Mouse (Mus musculus): ENCODE data around the gene 1700069L16Rik. TPM values are rescaled to one million over a fixed set of nuclear protein-coding genes. Genes with fewer than 3 reads are reported as not detected.
A peak's percentile ranks its signal among the peaks of the same experiment; 100 is the strongest.

Gene 1700069L16Rik
- polyA plus RNA-seq, 1 experiment from 2014 or later: not detected

DNA sequence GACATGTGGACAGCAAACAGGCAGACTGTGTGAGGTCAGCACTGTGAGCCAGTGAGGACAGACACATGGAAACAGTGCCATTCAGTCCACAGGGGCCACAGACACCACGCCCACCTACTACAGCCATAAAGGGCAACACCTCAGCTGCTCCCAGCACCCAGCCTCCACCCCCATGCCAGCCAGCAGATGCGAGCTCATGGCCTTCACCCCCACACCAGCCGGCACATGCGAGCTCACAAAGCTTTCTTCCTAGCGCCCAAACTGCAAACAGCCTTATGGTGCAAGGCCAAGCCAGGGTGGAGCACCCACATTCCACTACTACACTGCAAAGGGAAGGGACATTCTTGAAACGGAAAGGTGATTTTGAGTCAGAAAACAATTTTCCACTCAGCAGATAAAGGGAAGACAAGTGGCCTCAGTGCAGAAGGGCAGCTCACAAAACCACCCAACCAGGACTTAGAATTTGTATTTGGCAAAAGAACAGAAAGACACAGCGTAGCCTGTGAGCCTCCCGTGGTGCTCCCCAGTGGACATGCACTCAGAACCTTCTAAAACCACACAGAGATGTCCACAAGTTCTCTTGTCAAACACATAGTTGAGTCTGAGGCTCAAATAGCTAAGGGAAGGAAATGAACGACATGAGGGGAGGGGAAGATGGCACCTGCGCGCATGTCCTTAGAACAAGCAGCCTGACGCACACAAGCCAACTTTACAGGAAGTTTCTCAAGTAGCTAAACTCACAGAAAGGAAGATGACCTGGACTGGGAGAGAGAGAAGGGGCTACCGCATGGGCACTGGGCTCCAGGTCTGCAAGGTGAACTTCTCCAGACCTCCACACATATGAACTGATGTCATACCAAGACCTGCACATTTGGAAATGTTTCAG lies 41.3 kb upstream of the 1700069L16Rik start:
- no peaks in the 10 kb centered on the region for H3K9me3 ChIP-seq (replicated peaks; ENCODE audit: low read length)
- H3K36me3 ChIP-seq (ENCODE audit: insufficient read depth, low read length): peaks cover 26% of the 10 kb centered on the region; the same call in 1 of the 2 replicates
- H3K27ac ChIP-seq: no peak overlapping the region
- WGBS: 79% methylated on average over 13 of the region's 13 CpGs
- no peak for DNase-seq (ENCODE audit: low spot score)
- peaks cover 9% of the 10 kb centered on the region; the same call in 1 of the 2 replicates for H3K4me1 ChIP-seq (replicated peaks; ENCODE audit: insufficient read depth, low read length)
- ATAC-seq (replicated peaks; ENCODE audit: low FRiP score, low read depth): no peak
- H3K4me3 ChIP-seq (replicated peaks; ENCODE audit: low read depth, low read length): no peak overlapping the region
- no peaks in the 10 kb centered on the region for H3K27me3 ChIP-seq (ENCODE audit: insufficient read depth, low read length)
- H3K4me2 ChIP-seq (ENCODE audit: low read length): no peak overlapping the region
- TF ChIP-seq CTCF (IDR thresholded peaks at IDR 0.05; ENCODE audit: low read depth): no peak
- no peak overlapping the region for H3K9ac ChIP-seq (ENCODE audit: low read depth, low read length)

DNA sequence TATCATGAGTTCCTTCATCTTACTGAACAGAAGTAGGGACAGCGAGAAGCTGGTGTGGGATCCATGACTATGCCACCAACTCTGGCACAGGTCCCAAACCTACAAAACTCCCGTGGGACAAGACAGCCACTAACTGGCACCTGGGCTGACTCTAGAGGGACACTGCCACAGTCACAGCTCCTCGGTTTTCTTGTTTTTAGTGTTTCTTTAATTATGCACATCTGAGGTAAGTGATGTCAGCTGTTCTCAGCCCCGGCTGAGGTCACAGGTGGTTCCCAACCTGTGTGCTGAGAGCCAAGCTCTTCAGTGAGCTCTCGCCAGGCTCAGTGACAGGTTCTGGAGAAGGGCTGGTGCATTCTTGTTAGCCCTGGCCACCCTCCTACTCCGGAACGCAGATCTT lies 39.9 kb upstream of the 1700069L16Rik start:
- Histone ChIP-seq H3K36me3 (ENCODE audit: insufficient read depth, low read length) (peaks cover 32% of the 10 kb centered on the region; the same call in 1 of the 2 replicates), H3K27ac (no peak overlapping the region), H3K4me2 (ENCODE audit: low read length) (no peak overlapping the region), H3K9ac (ENCODE audit: low read depth, low read length) (no peak overlapping the region), H3K27me3 (ENCODE audit: insufficient read depth, low read length) (no peaks in the 10 kb centered on the region), H3K4me3 (replicated peaks; ENCODE audit: low read depth, low read length) (no peak overlapping the region), H3K4me1 (replicated peaks; ENCODE audit: insufficient read depth, low read length) (no peaks in the 10 kb centered on the region; the same call in 1 of the 2 replicates), H3K9me3 (replicated peaks; ENCODE audit: low read length) (no peaks in the 10 kb centered on the region)
- WGBS: 90% methylated on average over 7 of the region's 7 CpGs
- DNase-seq (ENCODE audit: low spot score) (no peak), ATAC-seq (replicated peaks; ENCODE audit: low FRiP score, low read depth) (no peak)
- TF ChIP-seq CTCF (IDR thresholded peaks at IDR 0.05; ENCODE audit: low read depth): no peak

DNA sequence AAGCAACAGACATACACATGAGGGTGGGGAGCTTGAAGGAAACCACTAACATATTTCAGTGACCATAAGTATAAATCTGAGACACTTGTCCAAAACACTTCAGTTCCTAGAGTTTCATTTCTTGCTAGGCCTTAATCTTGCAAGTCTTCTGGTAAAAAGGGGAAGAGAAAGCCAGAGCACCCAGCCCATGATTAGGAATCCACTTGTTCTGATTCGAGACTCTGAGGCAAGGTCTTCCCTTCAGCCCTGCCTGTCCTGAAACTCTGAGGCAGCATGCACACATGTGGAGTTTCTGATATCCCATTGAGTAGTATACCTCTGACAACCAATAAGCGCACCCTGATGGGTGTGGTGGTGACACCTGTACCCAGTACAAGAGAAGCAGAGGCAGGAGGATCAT lies 37.0 kb upstream of the 1700069L16Rik start:
- WGBS: 91% methylated on average over 2 of the region's 2 CpGs
- DNase-seq (ENCODE audit: low spot score): no peak

DNA sequence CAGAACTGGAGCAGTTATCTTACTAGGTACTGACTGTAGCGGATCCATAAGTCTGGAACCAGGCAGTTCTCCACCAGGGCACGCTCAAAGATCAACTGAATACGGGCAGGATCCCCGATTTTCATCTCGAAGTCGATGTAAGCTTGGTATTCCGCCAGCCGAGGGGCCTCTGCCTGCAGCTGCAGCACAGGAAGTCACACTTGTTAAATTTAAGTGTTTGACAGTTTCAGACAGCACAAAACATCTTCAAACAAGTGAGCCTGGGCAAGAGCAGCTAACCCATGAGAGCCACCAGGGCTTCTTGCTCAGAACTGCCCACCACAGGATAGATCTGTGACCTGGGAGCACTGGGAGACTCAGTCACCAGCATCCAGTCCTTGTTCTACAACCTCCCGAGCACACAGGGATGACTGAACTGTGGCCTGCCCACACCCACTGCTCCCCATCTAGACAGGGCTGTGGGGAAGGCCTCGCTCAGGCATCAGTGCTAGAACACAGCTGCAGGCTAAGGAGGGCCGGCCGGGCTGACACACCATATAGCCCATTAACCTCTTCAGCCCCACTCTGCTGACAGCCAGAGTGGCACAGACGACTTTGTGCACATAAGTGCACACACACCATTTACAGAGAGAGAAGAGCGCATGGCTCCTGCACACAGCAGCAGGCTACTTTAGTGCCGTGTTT lies 30.9 kb upstream of the 1700069L16Rik start:
- Histone ChIP-seq H3K9ac (ENCODE audit: low read depth, low read length) (no peak overlapping the region), H3K36me3 (ENCODE audit: insufficient read depth, low read length) (peaks cover 89% of the 10 kb centered on the region), H3K27me3 (ENCODE audit: insufficient read depth, low read length) (no peaks in the 10 kb centered on the region), H3K9me3 (replicated peaks; ENCODE audit: low read length) (no peaks in the 10 kb centered on the region), H3K4me3 (replicated peaks; ENCODE audit: low read depth, low read length) (no peak overlapping the region), H3K27ac (no peak overlapping the region), H3K4me2 (ENCODE audit: low read length) (no peak overlapping the region), H3K4me1 (replicated peaks; ENCODE audit: insufficient read depth, low read length) (no peaks in the 10 kb centered on the region)
- DNase-seq (ENCODE audit: low spot score) (no peak), ATAC-seq (replicated peaks; ENCODE audit: low FRiP score, low read depth) (no peak)
- WGBS: 82% methylated on average over 15 of the region's 15 CpGs
- TF ChIP-seq CTCF (IDR thresholded peaks at IDR 0.05; ENCODE audit: low read depth): no peak

More for the DNA sequence above, 37.0 kb upstream of the 1700069L16Rik start:
- H3K27me3 ChIP-seq (ENCODE audit: insufficient read depth, low read length): no peaks in the 10 kb centered on the region
- ATAC-seq (replicated peaks; ENCODE audit: low FRiP score, low read depth): no peak
- no peak overlapping the region for H3K4me3 ChIP-seq (replicated peaks; ENCODE audit: low read depth, low read length)
- no peaks in the 10 kb centered on the region for H3K9me3 ChIP-seq (replicated peaks; ENCODE audit: low read length)
- no peak overlapping the region for H3K27ac ChIP-seq
- H3K4me1 ChIP-seq (replicated peaks; ENCODE audit: insufficient read depth, low read length): no peaks in the 10 kb centered on the region
- H3K36me3 ChIP-seq (ENCODE audit: insufficient read depth, low read length): peaks cover 57% of the 10 kb centered on the region
- H3K9ac ChIP-seq (ENCODE audit: low read depth, low read length): no peak overlapping the region
- TF ChIP-seq CTCF (IDR thresholded peaks at IDR 0.05; ENCODE audit: low read depth): no peak
- H3K4me2 ChIP-seq (ENCODE audit: low read length): no peak overlapping the region

DNA sequence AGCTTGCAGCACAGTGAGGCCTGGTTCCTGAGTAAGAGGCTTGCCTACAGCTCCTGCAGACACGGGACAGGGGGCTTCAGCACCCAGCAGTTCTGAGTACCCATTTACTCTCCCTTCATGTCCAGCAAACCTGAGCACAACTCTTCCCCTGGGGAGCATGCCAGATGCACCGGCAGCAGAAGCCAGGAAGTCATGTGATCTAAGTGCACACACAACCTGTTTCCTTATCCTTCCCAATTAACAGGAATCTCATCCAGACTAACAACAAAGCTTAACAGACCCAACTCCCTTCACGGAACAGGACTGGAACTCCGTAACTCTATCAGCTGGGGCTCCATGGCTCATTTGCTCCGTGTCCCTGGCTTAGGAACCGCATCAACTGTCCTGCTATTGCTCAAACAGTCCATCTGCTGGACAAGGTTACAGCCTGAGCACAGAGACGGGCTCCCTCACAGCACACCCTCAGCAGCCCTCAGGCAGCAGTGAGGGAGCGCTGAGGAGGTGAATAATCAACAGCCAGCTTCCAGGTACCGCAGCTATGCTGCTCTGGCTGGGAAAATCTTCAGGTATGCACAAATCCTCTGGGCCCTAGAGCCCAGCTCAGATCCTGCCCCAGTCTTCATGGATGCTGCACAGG lies 27.1 kb upstream of the 1700069L16Rik start:
- Histone ChIP-seq H3K36me3 (ENCODE audit: insufficient read depth, low read length) (peaks cover 87% of the 10 kb centered on the region), H3K4me3 (replicated peaks; ENCODE audit: low read depth, low read length) (no peak overlapping the region), H3K9me3 (replicated peaks; ENCODE audit: low read length) (no peaks in the 10 kb centered on the region), H3K9ac (ENCODE audit: low read depth, low read length) (no peak overlapping the region), H3K4me2 (ENCODE audit: low read length) (no peak overlapping the region), H3K27me3 (ENCODE audit: insufficient read depth, low read length) (no peaks in the 10 kb centered on the region), H3K4me1 (replicated peaks; ENCODE audit: insufficient read depth, low read length) (no peaks in the 10 kb centered on the region), H3K27ac (no peak overlapping the region)
- 60% methylated on average over 9 of the region's 9 CpGs for WGBS
- peak; percentile 59 for DNase-seq (ENCODE audit: low spot score)
- no peak for TF ChIP-seq CTCF (IDR thresholded peaks at IDR 0.05; ENCODE audit: low read depth)
- ATAC-seq (replicated peaks; ENCODE audit: low FRiP score, low read depth): no peak

All from kidney, postnatal 0 days (tissue).